In the genomic region with DNA sequence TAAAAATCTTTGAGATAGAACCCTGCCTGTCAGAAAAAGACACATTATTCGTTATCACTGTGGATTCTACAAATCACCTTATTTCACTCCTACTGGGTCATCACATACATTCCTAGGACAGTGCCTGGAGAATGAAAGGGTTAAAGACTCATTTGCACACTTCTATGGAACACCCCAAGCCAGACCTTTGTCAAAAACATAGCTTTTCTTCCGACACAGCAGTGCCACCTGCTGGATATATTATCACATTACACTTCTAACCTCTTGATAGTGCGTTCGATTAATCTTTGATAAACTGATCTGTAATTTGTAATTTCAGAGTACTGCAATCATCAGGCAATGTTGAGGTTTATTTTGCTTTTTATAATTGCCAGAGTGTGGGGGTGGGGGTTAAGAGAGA, we compare ENCODE assay signal across 8 mouse cellular contexts. TPM values are rescaled to one million over a fixed set of nuclear protein-coding genes. Genes with fewer than 3 reads are reported as not detected.
DNase-seq lines count a peak whose midpoint lies in the region; ATAC-seq lines count a peak whose summit lies in the region.
"Had no signal": no experiment of that assay in that cellular context is flagged by ENCODE, and none has a peak within 500 bp of the region (broad histone marks: within the 10 kb centered on the region; RNA-seq: fewer than 3 reads in every experiment).

No protein-coding gene starts in this region.

- H3K27me3 ChIP-seq in hindbrain, embryonic 14.5 days (ENCODE audit: control insufficient read depth, insufficient read depth, low read length), result no peaks in the 10 kb centered on the region
- H3K27me3 ChIP-seq in neural tube, embryonic 15.5 days (replicated peaks), result no peaks in the 10 kb centered on the region

- H3K4me1 ChIP-seq in hindbrain, embryonic 14.5 days (replicated peaks; ENCODE audit: control insufficient read depth, insufficient read depth, low read length), result no peaks in the 10 kb centered on the region; the same call in 1 of the 2 replicates
- no peaks in the 10 kb centered on the region for H3K4me1 ChIP-seq in neural tube, embryonic 15.5 days

- no peak overlapping the region for H3K9ac ChIP-seq in hindbrain, embryonic 14.5 days
- no peak overlapping the region for H3K9ac ChIP-seq in neural tube, embryonic 15.5 days (replicated peaks)

- no peaks in the 10 kb centered on the region for H3K9me3 ChIP-seq in hindbrain, embryonic 14.5 days (ENCODE audit: control insufficient read depth, low read length)
- no peaks in the 10 kb centered on the region for H3K9me3 ChIP-seq in neural tube, embryonic 15.5 days (replicated peaks)

- DNase-seq in left cerebral cortex, adult 11 months (ENCODE audit: low spot score), result peak; percentile 28
- DNase-seq in left cerebral cortex, postnatal 4 days, result no peak
- peak; percentile 11 for DNase-seq in Muller cell, postnatal 12 days (ENCODE audit: inconsistent ontology term)
- DNase-seq in cerebellum, adult 9-10 months, result peak; percentile 38
- DNase-seq in hindbrain, embryonic 14.5 days (ENCODE audit: low spot score), result peak; percentile 79
- DNase-seq in MN1 (ENCODE audit: low spot score), result no peak

- H3K36me3 ChIP-seq in hindbrain, embryonic 14.5 days (replicated peaks; ENCODE audit: control insufficient read depth, insufficient read depth), result no peaks in the 10 kb centered on the region
- H3K36me3 ChIP-seq in neural tube, embryonic 15.5 days, result no peaks in the 10 kb centered on the region

- peak; percentile 78; the same call in 1 of the 2 replicates for ATAC-seq in hindbrain, embryonic 14.5 days (ENCODE audit: low FRiP score)
- peak; percentile 76 for ATAC-seq in neural tube, embryonic 15.5 days (ENCODE audit: low FRiP score)

- WGBS in hindbrain, embryonic 14.5 days, result 32% methylated on average over 4 of the region's 4 CpGs
- WGBS in neural tube, embryonic 15.5 days, result 28% methylated on average over 4 of the region's 4 CpGs

- no peak overlapping the region for H3K4me2 ChIP-seq in hindbrain, embryonic 14.5 days (replicated peaks)
- H3K4me2 ChIP-seq in neural tube, embryonic 15.5 days, result no peak overlapping the region

- no peak overlapping the region for H3K27ac ChIP-seq in hindbrain, embryonic 14.5 days
- no peak overlapping the region for H3K27ac ChIP-seq in neural tube, embryonic 15.5 days (replicated peaks)

- intact Hi-C loops in left cerebral cortex, postnatal 4 days (cut with DNase I), result loop anchor here (5.0 kb wide), 2 partner anchors 77 to 532 kb away; no protein-coding TSS in a partner anchor

- H3K4me3 ChIP-seq in hindbrain, embryonic 14.5 days (replicated peaks; ENCODE audit: low read length), result no peak overlapping the region
- H3K4me3 ChIP-seq in neural tube, embryonic 15.5 days (replicated peaks), result no peak overlapping the region

RNA-seq across cellular contexts. Expression of a gene that starts 31.8 kb away (rescaled TPM):
- under 1 TPM; 0.22 to 0.40 TPM for total RNA-seq in left cerebral cortex, postnatal 4 days (2021)
- 1.5 and 2.1 TPM in 2 replicates for polyA plus RNA-seq in hindbrain, embryonic 14.5 days (2014; fragmentation: Nextera tagmentation; extraction: Ambion mirVana)
- 2.3 and 2.7 TPM in 2 replicates for polyA plus RNA-seq in neural tube, embryonic 15.5 days (2015; fragmentation: Nextera tagmentation; extraction: Ambion mirVana)
- polyA plus RNA-seq: small intestine, adult 2 months had no signal

Comparison
In these comparisons a context has a peak if more than half of its experiments do, and no peak if none do; other contexts are left out.
1. DNase-seq: peak in left cerebral cortex, adult 11 months (single experiment), Muller cell, postnatal 12 days (single experiment), cerebellum, adult 9-10 months (single experiment) and hindbrain, embryonic 14.5 days (single experiment); none in left cerebral cortex, postnatal 4 days (single experiment) and MN1 (single experiment).